Mouse (Mus musculus): ENCODE data around the gene Actr5.

DNA sequence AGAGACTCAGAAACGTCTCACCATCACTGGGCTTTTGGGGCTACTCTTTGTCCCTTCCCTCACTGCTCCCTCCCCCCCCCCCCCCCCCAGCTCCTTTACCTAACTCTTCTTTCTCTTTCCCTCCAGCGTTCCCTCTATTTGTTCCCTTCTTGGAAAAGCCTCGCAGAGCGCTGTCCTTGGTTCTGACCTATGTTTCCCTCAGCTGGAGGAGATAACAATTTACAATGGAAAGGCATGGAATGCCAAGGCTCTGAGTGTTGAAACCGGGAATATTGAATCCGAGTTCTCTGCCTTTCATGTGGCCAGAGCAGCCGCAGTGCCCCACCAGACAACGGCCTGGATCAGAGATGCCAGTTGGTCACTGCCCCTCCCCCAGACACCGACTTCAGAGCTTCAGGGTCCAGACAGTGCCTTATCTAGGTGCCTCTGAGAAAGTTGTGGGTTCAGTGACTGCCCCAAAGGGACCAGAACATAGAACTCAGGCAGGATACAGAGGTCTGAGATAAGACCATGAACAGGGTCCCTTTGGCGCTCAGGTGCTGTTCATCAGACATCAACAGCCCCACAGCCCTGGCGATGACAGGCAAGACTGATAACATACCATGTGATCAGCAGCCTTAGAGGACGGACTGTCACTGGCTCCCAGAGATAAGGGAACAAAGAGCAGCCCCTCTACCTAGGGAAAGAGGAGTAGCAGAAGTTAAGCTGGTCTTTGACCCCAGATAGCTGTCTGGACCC is 39.9 kb upstream of the Actr5 start:
- TF ChIP-seq CTCF (IDR thresholded peaks at IDR 0.05) (no peak), EP300 (IDR thresholded peaks at IDR 0.05) (no peak)
